Mouse (Mus musculus) testis, postnatal 10 days (tissue): ENCODE data around the gene Khsrp.

ENCODE experiments used
- DNase-seq: peaks from one replicate; pipeline ENCODE4 v3.0.0; 2021; ENCODE audit warnings: low spot score

The Khsrp gene

GRCm38 (mm10) chr17:57029691-57030090, 1.6 kb downstream of the Khsrp start:
- no peak for DNase-seq

GRCm38 (mm10) chr17:57027471-57027870, 3.9 kb downstream of the Khsrp start:
- DNase-seq = no peak

- DNase-seq = no peak
Observed at GRCm38 (mm10) chr17:57020960-57021359, 10.4 kb downstream of the Khsrp start.

GRCm38 (mm10) chr17:57019693-57020092, 11.6 kb downstream of the Khsrp start:
- DNase-seq = no peak

GRCm38 (mm10) chr17:57012245-57012795, 19.0 kb downstream of the Khsrp start:
- no peak for DNase-seq

GRCm38 (mm10) chr17:57011236-57012141, 19.8 kb downstream of the Khsrp start, which contains the start of the genes Gtf2f1 and Gm17949:
TSS of gene Gtf2f1 (minus strand) at chr17:57011288.
TSS of gene Gm17949 (plus strand) at chr17:57011469.
- DNase-seq = peak; percentile 95

GRCm38 (mm10) chr17:57010911-57011235, 20.4 kb downstream of the Khsrp start:
- no peak for DNase-seq

GRCm38 (mm10) chr17:57007137-57007905, 24.0 kb downstream of the Khsrp start:
- no peak for DNase-seq

GRCm38 (mm10) chr17:57003994-57004393, 27.3 kb downstream of the Khsrp start:
- DNase-seq = no peak

GRCm38 (mm10) chr17:57001228-57001627, 30.1 kb downstream of the Khsrp start:
- no peak for DNase-seq

GRCm38 (mm10) chr17:56999968-57000609, 31.2 kb downstream of the Khsrp start, which contains the start of gene Pspn:
TSS of gene Pspn (minus strand) at chr17:57000018.
- no peak for DNase-seq

GRCm38 (mm10) chr17:56999414-56999813, 31.9 kb downstream of the Khsrp start:
- no peak for DNase-seq

- peak; percentile 95 for DNase-seq
Observed at GRCm38 (mm10) chr17:56997029-56997667, 34.2 kb downstream of the Khsrp start, which contains the start of gene Alkbh7. TSS of gene Alkbh7 (plus strand) at chr17:56997339.

- no peak for DNase-seq
Observed at GRCm38 (mm10) chr17:56996506-56996905, 34.8 kb downstream of the Khsrp start.

GRCm38 (mm10) chr17:56995046-56995445, 36.3 kb downstream of the Khsrp start:
- DNase-seq = no peak

GRCm38 (mm10) chr17:56990966-56991365, 40.4 kb downstream of the Khsrp start:
- DNase-seq = peak; percentile 35

GRCm38 (mm10) chr17:56990115-56990746, 41.1 kb downstream of the Khsrp start, which contains the start of gene Clpp:
TSS of gene Clpp (plus strand) at chr17:56990305.
- DNase-seq = peak; percentile 92

GRCm38 (mm10) chr17:56989467-56990114, 41.7 kb downstream of the Khsrp start:
- peak; percentile 41 for DNase-seq

- peak; percentile 33 for DNase-seq
Observed at GRCm38 (mm10) chr17:56988921-56989430, 42.3 kb downstream of the Khsrp start.

- peak; percentile 33 for DNase-seq
Observed at GRCm38 (mm10) chr17:56988441-56988840, 42.9 kb downstream of the Khsrp start.
